Mouse (Mus musculus): Measurements from ENCODE around the gene Masp1. TPM values are rescaled to one million over a fixed set of nuclear protein-coding genes. Genes with fewer than 3 reads are reported as not detected.

Gene Masp1
- total and polyA plus RNA-seq, 3 experiments, result 0.11 to 0.34 TPM; not detected in 1

GRCm38 (mm10) chr16:23456534-23456933 is 64.1 kb downstream of the Masp1 start:
- no peak for TF ChIP-seq POLR2AphosphoS2 (IDR thresholded peaks at IDR 0.05; ENCODE audit: low read depth, low read length)
- no peak for TF ChIP-seq ZC3H11A (IDR thresholded peaks at IDR 0.05; ENCODE audit: low read depth, low read length)
- no peak for TF ChIP-seq HCFC1 (IDR thresholded peaks at IDR 0.05; ENCODE audit: low read depth, low read length)
- TF ChIP-seq JUND (conservative IDR thresholded peaks at IDR 0.05; ENCODE audit: low read depth, low read length), result no peak
- TF ChIP-seq CHD2 (IDR thresholded peaks at IDR 0.05; ENCODE audit: low read length), result no peak
- TF ChIP-seq MYC (IDR thresholded peaks at IDR 0.05; ENCODE audit: low read depth, low read length), result no peak
- no peak for TF ChIP-seq ZMIZ1 (IDR thresholded peaks at IDR 0.05; ENCODE audit: low read depth, low read length)
- no peak for TF ChIP-seq CTCF (conservative IDR thresholded peaks at IDR 0.05 in 1 of 2, IDR thresholded peaks at IDR 0.05 in 1 of 2; ENCODE audit: low read depth in 2 of 2, low read length in 2 of 2)
- no peak for TF ChIP-seq CHD1 (IDR thresholded peaks at IDR 0.05; ENCODE audit: low read depth, low read length)
- TF ChIP-seq SIN3A (IDR thresholded peaks at IDR 0.05; ENCODE audit: low read length), result no peak
- no peak for TF ChIP-seq GABPA (IDR thresholded peaks at IDR 0.05; ENCODE audit: insufficient replicate concordance, low read depth, low read length)
- no peak for TF ChIP-seq ELF1 (IDR thresholded peaks at IDR 0.05; ENCODE audit: low read depth, low read length)
- no peaks in the 10 kb centered on the region for H3K79me2 ChIP-seq (replicated peaks; ENCODE audit: control insufficient read depth, extremely low read depth, insufficient read depth, poor library complexity, severe bottlenecking)
- H3K27me3 ChIP-seq (replicated peaks), result peaks cover 5% of the 10 kb centered on the region
- H3K4me3 ChIP-seq (replicated peaks in 1 of 3; ENCODE audit: low read depth in 2 of 3, low read length in 2 of 3, poor library complexity in 1 of 3), result no peak overlapping the region
- H3K4me1 ChIP-seq (ENCODE audit: control insufficient read depth in 1 of 2, insufficient read depth in 2 of 2), result peaks cover 0 to 9% of the 10 kb centered on the region in 2 experiments; a peak in 1 of 4 replicates
- dilution Hi-C loops (cut with MboI; ENCODE audit: extremely low pct_ligation_motif_present, extremely low pct_unique_long_range_greater_than_20kb, low sequenced_read_pairs) (no loop called here), in situ Hi-C loops (cut with MboI; ENCODE audit: low pct_ligation_motif_present, low pct_unique_long_range_greater_than_20kb, low sequenced_read_pairs) (no loop called here)
- no peaks in the 10 kb centered on the region for H3K9me3 ChIP-seq (replicated peaks; ENCODE audit: low read length)
- DNase-seq (ENCODE audit: extremely low read depth), result no peak
- H3K36me3 ChIP-seq (replicated peaks in 1 of 2; ENCODE audit: control insufficient read depth in 1 of 2, insufficient read depth in 1 of 2, low read length in 1 of 2), result no peaks in the 10 kb centered on the region
- H3K9ac ChIP-seq (ENCODE audit: insufficient read depth, low read depth), result no peak overlapping the region
- no peak overlapping the region for H3K27ac ChIP-seq (ENCODE audit: insufficient read depth, low read depth)
- H3K4me2 ChIP-seq (ENCODE audit: insufficient read depth, low read depth, poor library complexity, severe bottlenecking), result no peak overlapping the region

GRCm38 (mm10) chr16:23454376-23454775 is 66.2 kb downstream of the Masp1 start:
- no peaks in the 10 kb centered on the region for H3K27me3 ChIP-seq (replicated peaks)
- no peaks in the 10 kb centered on the region for H3K9me3 ChIP-seq (replicated peaks; ENCODE audit: low read length)
- H3K4me1 ChIP-seq (ENCODE audit: control insufficient read depth in 1 of 2, insufficient read depth in 2 of 2), result peaks cover 0 to 11% of the 10 kb centered on the region in 2 experiments; a peak in 2 of 4 replicates
- TF ChIP-seq BHLHE40 (IDR thresholded peaks at IDR 0.05; ENCODE audit: low read depth, low read length) (peak; percentile 52; the same call in 1 of the 2 replicates), JUN (IDR thresholded peaks at IDR 0.05; ENCODE audit: insufficient read depth, low read depth, low read length) (no peak), IRF4 (IDR thresholded peaks at IDR 0.05; ENCODE audit: low read depth, low read length) (peak; percentile 35; the same call in 1 of the 2 replicates)
- no peak overlapping the region for H3K4me3 ChIP-seq (replicated peaks in 1 of 3; ENCODE audit: low read depth in 2 of 3, low read length in 2 of 3, poor library complexity in 1 of 3)
- dilution Hi-C loops (cut with MboI; ENCODE audit: extremely low pct_ligation_motif_present, extremely low pct_unique_long_range_greater_than_20kb, low sequenced_read_pairs) (no loop called here), in situ Hi-C loops (cut with MboI; ENCODE audit: low pct_ligation_motif_present, low pct_unique_long_range_greater_than_20kb, low sequenced_read_pairs) (loop anchor here (5.0 kb wide), 1 partner anchor 443 kb away; no protein-coding TSS in a partner anchor)
- no peak overlapping the region for H3K4me2 ChIP-seq (ENCODE audit: insufficient read depth, low read depth, poor library complexity, severe bottlenecking)
- no peaks in the 10 kb centered on the region for H3K36me3 ChIP-seq (replicated peaks in 1 of 2; ENCODE audit: control insufficient read depth in 1 of 2, insufficient read depth in 1 of 2, low read length in 1 of 2)
- peak; percentile 21 for DNase-seq (ENCODE audit: extremely low read depth)
- H3K9ac ChIP-seq (ENCODE audit: insufficient read depth, low read depth), result no peak overlapping the region
- H3K27ac ChIP-seq (ENCODE audit: insufficient read depth, low read depth), result no peak overlapping the region
- no peaks in the 10 kb centered on the region for H3K79me2 ChIP-seq (replicated peaks; ENCODE audit: control insufficient read depth, extremely low read depth, insufficient read depth, poor library complexity, severe bottlenecking)
